8 mouse cellular contexts compared by ENCODE assay signal in genomic region chr11:77764694-77765458, GRCm38 (mm10). TPM values are rescaled to one million over a fixed set of nuclear protein-coding genes. Genes with fewer than 3 reads are reported as not detected.
DNase-seq lines count a peak whose midpoint lies in the region; ATAC-seq and TF ChIP-seq lines count a peak whose summit lies in the region.

No protein-coding gene starts in this region.

- intact Hi-C loops in left cerebral cortex, adult 2 months (cut with DNase I) = no loop called here

- peaks cover 12% of the 10 kb centered on the region for H3K4me1 ChIP-seq in intestine, postnatal 0 days (replicated peaks; ENCODE audit: control insufficient read depth, insufficient read depth, low read length)
- peaks cover 30% of the 10 kb centered on the region for H3K4me1 ChIP-seq in limb, embryonic 15.5 days
- H3K4me1 ChIP-seq in midbrain, postnatal 0 days (ENCODE audit: insufficient read depth, low read length) = peaks cover 16% of the 10 kb centered on the region

- no peaks in the 10 kb centered on the region for H3K9me3 ChIP-seq in intestine, postnatal 0 days (ENCODE audit: control insufficient read depth)
- no peaks in the 10 kb centered on the region for H3K9me3 ChIP-seq in limb, embryonic 15.5 days
- no peaks in the 10 kb centered on the region for H3K9me3 ChIP-seq in midbrain, postnatal 0 days (ENCODE audit: low read length)

- ATAC-seq in intestine, postnatal 0 days = no peak
- ATAC-seq in limb, embryonic 15.5 days (ENCODE audit: insufficient number of reproducible peaks, low FRiP score, low TSS enrichment, low read depth) = no peak
- ATAC-seq in midbrain, postnatal 0 days (ENCODE audit: low FRiP score) = no peak
- ATAC-seq in inflammation-experienced regulatory T-cells, adult 6 months = no peak

- WGBS in intestine, postnatal 0 days = 34% methylated on average over 9 of the region's 9 CpGs
- WGBS in limb, embryonic 15.5 days = 57% methylated on average over 9 of the region's 9 CpGs
- WGBS in midbrain, postnatal 0 days = 58% methylated on average over 9 of the region's 9 CpGs

- no peaks in the 10 kb centered on the region for H3K27me3 ChIP-seq in intestine, postnatal 0 days (replicated peaks; ENCODE audit: control insufficient read depth, insufficient read depth, low read length)
- H3K27me3 ChIP-seq in limb, embryonic 15.5 days = no peaks in the 10 kb centered on the region
- H3K27me3 ChIP-seq in midbrain, postnatal 0 days (ENCODE audit: insufficient read depth, low read length) = no peaks in the 10 kb centered on the region

- H3K4me2 ChIP-seq in intestine, postnatal 0 days (replicated peaks; ENCODE audit: low read depth) = peak overlapping the region; percentile 91
- H3K4me2 ChIP-seq in limb, embryonic 15.5 days = peak overlapping the region; percentile 69
- H3K4me2 ChIP-seq in midbrain, postnatal 0 days (ENCODE audit: low read depth, low read length, poor library complexity, severe bottlenecking) = peak overlapping the region; percentile 75

- H3K9ac ChIP-seq in intestine, postnatal 0 days (ENCODE audit: low read depth, low read length) = peak overlapping the region; percentile 66; the same call in 1 of the 2 replicates
- H3K9ac ChIP-seq in limb, embryonic 15.5 days = no peak overlapping the region
- peak overlapping the region; percentile 98; the same call in 1 of the 2 replicates for H3K9ac ChIP-seq in midbrain, postnatal 0 days (replicated peaks; ENCODE audit: low read length, poor library complexity, severe bottlenecking)

- H3K36me3 ChIP-seq in intestine, postnatal 0 days (ENCODE audit: control insufficient read depth, insufficient read depth) = no peaks in the 10 kb centered on the region
- no peaks in the 10 kb centered on the region for H3K36me3 ChIP-seq in limb, embryonic 15.5 days
- H3K36me3 ChIP-seq in midbrain, postnatal 0 days (ENCODE audit: insufficient read depth, low read length) = no peaks in the 10 kb centered on the region

- no peak for TF ChIP-seq CTCF in left cerebral cortex, adult 2 months (IDR thresholded peaks at IDR 0.05)
- no peak for TF ChIP-seq CTCF in intestine, postnatal 0 days (IDR thresholded peaks at IDR 0.05; ENCODE audit: low read depth)
- no peak for TF ChIP-seq CTCF in midbrain, postnatal 0 days (IDR thresholded peaks at IDR 0.05)

- peak overlapping the region; percentile 84 for H3K4me3 ChIP-seq in left cerebral cortex, adult 2 months
- 0 out of 2 replicates have a peak overlapping the region, but pooled peaks have one; percentile 3 for H3K4me3 ChIP-seq in intestine, postnatal 0 days (ENCODE audit: low read depth, low read length)
- H3K4me3 ChIP-seq in limb, embryonic 15.5 days = peak overlapping the region; percentile 84
- H3K4me3 ChIP-seq in midbrain, postnatal 0 days (ENCODE audit: low read depth, low read length) = peak overlapping the region; percentile 95

- H3K27ac ChIP-seq in left cerebral cortex, adult 2 months = peak overlapping the region; percentile 97
- H3K27ac ChIP-seq in intestine, postnatal 0 days (ENCODE audit: low read depth, low read length) = peak overlapping the region; percentile 94
- peak overlapping the region; percentile 38 for H3K27ac ChIP-seq in limb, embryonic 15.5 days
- peak overlapping the region; percentile 86; the same call in 1 of the 2 replicates for H3K27ac ChIP-seq in midbrain, postnatal 0 days (ENCODE audit: low read depth, low read length)

- DNase-seq in left cerebral cortex, adult 2 months (ENCODE audit: extremely low spot score in 1 of 2, low spot score in 2 of 2) = peak; percentile 38 to 48
- DNase-seq in left cerebral cortex, adult 11 months (ENCODE audit: low spot score) = no peak
- peak; percentile 98 for DNase-seq in heart, adult 11 months
- no peak for DNase-seq in midbrain, postnatal 0 days (ENCODE audit: low spot score)
- no peak for DNase-seq in adipocyte (ENCODE audit: low spot score)

RNA-seq across cellular contexts. Expression of gene Myo18a, which starts 1.8 kb away (rescaled TPM):
- total RNA-seq in left cerebral cortex, adult 2 months (2021) = 100 to 1,000 TPM; 164 to 169 TPM
- 25.4 and 30.7 TPM in 2 replicates for polyA plus RNA-seq in intestine, postnatal 0 days (2015; fragmentation: Nextera tagmentation; extraction: Ambion mirVana)
- 71.9 and 73.2 TPM in 2 replicates for polyA plus RNA-seq in limb, embryonic 15.5 days (2015; fragmentation: Nextera tagmentation; extraction: Ambion mirVana)
- total RNA-seq in midbrain, postnatal 0 days (2014; rRNA removed) = 74.2 and 82.0 TPM in 2 replicates
- 30.4 and 35.0 TPM in 2 replicates for polyA plus RNA-seq in midbrain, postnatal 0 days (2015; fragmentation: Nextera tagmentation; extraction: Ambion mirVana)
- 10 to 100 TPM; 23.8 to 27.3 (median 25.1) TPM for polyA plus RNA-seq in inflammation-experienced regulatory T-cells, adult 6 months (2017; shearing (Covaris generic))

RNA-seq across cellular contexts. Expression of gene Gm10277, which starts 22.7 kb away (rescaled TPM):
- not detected for total RNA-seq in left cerebral cortex, adult 2 months (2021)
- 0.53 and 0.72 TPM in 2 replicates for polyA plus RNA-seq in intestine, postnatal 0 days (2015; fragmentation: Nextera tagmentation; extraction: Ambion mirVana)
- 0.90 and 0.92 TPM in 2 replicates for polyA plus RNA-seq in limb, embryonic 15.5 days (2015; fragmentation: Nextera tagmentation; extraction: Ambion mirVana)
- not detected in 2 replicates for total RNA-seq in midbrain, postnatal 0 days (2014; rRNA removed)
- 0.44 and 1.0 TPM in 2 replicates for polyA plus RNA-seq in midbrain, postnatal 0 days (2015; fragmentation: Nextera tagmentation; extraction: Ambion mirVana)
- under 1 TPM in 2 of 3 experiments, not detected in 1; 0.15 to 0.58 TPM for polyA plus RNA-seq in inflammation-experienced regulatory T-cells, adult 6 months (2017; shearing (Covaris generic))

RNA-seq across cellular contexts. Expression of gene Cryba1, which starts 39.8 kb away (rescaled TPM):
- total RNA-seq in left cerebral cortex, adult 2 months (2021) = not detected
- not detected in 2 replicates for polyA plus RNA-seq in intestine, postnatal 0 days (2015; fragmentation: Nextera tagmentation; extraction: Ambion mirVana)
- not detected in 2 replicates for polyA plus RNA-seq in limb, embryonic 15.5 days (2015; fragmentation: Nextera tagmentation; extraction: Ambion mirVana)
- not detected in 2 replicates for total RNA-seq in midbrain, postnatal 0 days (2014; rRNA removed)
- polyA plus RNA-seq in midbrain, postnatal 0 days (2015; fragmentation: Nextera tagmentation; extraction: Ambion mirVana) = 0.21 TPM in 1 of 2 replicates, not detected in the other
- under 1 TPM in 2 of 3 experiments, not detected in 1; 0.38 to 0.40 TPM for polyA plus RNA-seq in inflammation-experienced regulatory T-cells, adult 6 months (2017; shearing (Covaris generic))

Comparison
In these comparisons a context has a peak if more than half of its experiments do, and no peak if none do; other contexts are left out.
1. DNase-seq: peak in left cerebral cortex, adult 2 months (2 of 2) and heart, adult 11 months (single experiment); none in left cerebral cortex, adult 11 months (single experiment), midbrain, postnatal 0 days (single experiment) and adipocyte (single experiment).
2. H3K27ac ChIP-seq: peak in every context shown above with its lines; median percentile 97 in left cerebral cortex, adult 2 months; 94 in intestine, postnatal 0 days; 86 in midbrain, postnatal 0 days; 38 in limb, embryonic 15.5 days.
3. H3K4me3 ChIP-seq: peak in every context shown above with its lines; median percentile 95 in midbrain, postnatal 0 days; 84 in left cerebral cortex, adult 2 months; 84 in limb, embryonic 15.5 days; 3 in intestine, postnatal 0 days.
4. Peak in every context shown above with its lines, with median percentiles within 50 percentile points of each other: H3K4me2 ChIP-seq.